Mouse (Mus musculus) layer of hippocampus, postnatal 25 days (tissue): ENCODE measurements around the gene Olfr849. TPM values are rescaled to one million over a fixed set of nuclear protein-coding genes. Genes with fewer than 3 reads are reported as not detected.

ENCODE experiments used
- DNase-seq, 2 experiments: peaks; one replicate each; pipeline ENCODE4 v3.0.0; 2022; ENCODE audit warnings: mixed read lengths in 2 of 2, low spot score in 1 of 2; ENCODE audit errors: extremely low spot score in 1 of 2
- total RNA-seq, 2 experiments: library from RNA; stranded (reverse); gene quantifications; 2 replicates each; pipeline ENCODE4 v1.2.3; 2021

The Olfr849 gene
- total RNA-seq, result not detected

GRCm38 (mm10) chr9:19439966-19440365 is at the start of gene Olfr849:
Gene Olfr849 (plus strand): TSS chr9:19440266.
- no peak for DNase-seq

GRCm38 (mm10) chr9:19478148-19478547 is 38.1 kb downstream of the Olfr849 start, which contains the start of gene Olfr850:
Gene Olfr850 (minus strand): TSS chr9:19478248.
- DNase-seq, result no peak

GRCm38 (mm10) chr9:19492995-19493394 is 52.9 kb downstream of the Olfr849 start, which contains the start of gene Olfr851:
Gene Olfr851 (plus strand): TSS chr9:19493295.
- no peak for DNase-seq

Other genes with a start within 250 kb of the Olfr849 start
- gene Olfr843, start 188.3 kb upstream of the Olfr849 start, total RNA-seq, result not detected
- not detected for gene Olfr844, start 123.9 kb upstream of the Olfr849 start, total RNA-seq
- gene Olfr845, start 103.8 kb upstream of the Olfr849 start, total RNA-seq, result not detected
- not detected for gene Olfr846, start 76.3 kb upstream of the Olfr849 start, total RNA-seq
- gene Olfr847, start 61.6 kb upstream of the Olfr849 start, total RNA-seq, result not detected
- gene Olfr850, start 38.0 kb downstream of the Olfr849 start, total RNA-seq, result not detected
- gene Olfr851, start 53.0 kb downstream of the Olfr849 start, total RNA-seq, result not detected
- not detected for gene Olfr853, start 100.8 kb downstream of the Olfr849 start, total RNA-seq
- not detected for gene Olfr854, start 127.1 kb downstream of the Olfr849 start, total RNA-seq
- gene Olfr855, start 142.4 kb downstream of the Olfr849 start, total RNA-seq, result not detected
- 10 to 100 TPM; 20.7 to 21.7 TPM for gene Zfp317, start 181.8 kb downstream of the Olfr849 start, total RNA-seq